Mouse (Mus musculus) urinary bladder, postnatal 25 days (tissue): ENCODE data around the gene Hint2.

Experiments
- DNase-seq: peaks from one replicate; pipeline ENCODE4 v3.0.0; 2022; ENCODE audit warnings: low spot score

Gene Hint2

DNA sequence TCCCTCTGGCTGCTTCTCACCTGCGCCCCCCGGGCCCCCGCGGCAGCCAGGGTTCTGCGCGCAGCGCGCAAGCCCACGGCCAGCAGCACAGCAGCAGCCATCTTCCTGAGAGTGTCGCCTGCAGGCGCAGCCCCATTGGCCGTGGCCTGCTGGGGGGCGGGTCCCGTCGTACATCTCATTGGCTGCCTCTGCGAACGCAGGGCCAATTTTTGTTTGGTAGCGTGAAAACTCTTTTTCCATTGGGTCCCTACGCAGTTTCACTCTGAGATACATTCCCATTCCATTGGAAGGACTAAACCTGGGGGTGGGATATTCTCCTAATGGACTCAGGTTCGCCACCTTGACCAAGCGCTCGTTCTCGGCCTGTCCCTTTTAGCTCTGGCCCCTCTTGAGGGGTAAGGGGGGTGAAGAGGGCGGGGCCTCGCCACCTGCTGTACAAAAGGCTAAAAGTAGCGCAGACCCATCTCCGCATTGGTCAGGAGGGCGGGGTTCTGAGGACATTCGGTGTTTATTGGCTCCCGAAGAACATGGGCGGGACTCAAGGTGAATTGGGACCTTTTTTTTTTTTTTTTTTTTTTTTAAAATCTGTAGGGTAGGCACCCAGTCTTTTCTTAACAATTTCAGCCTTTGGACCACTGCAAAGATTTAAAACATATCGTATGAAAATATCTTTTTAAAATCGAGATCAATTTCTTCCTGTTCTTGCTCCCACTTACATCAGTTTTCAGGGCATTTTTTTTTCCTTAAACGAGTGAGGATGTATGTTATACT lies at the start of gene Hint2:
Gene Hint2 (minus strand): TSS at position 128 of the 771 bp plus-strand sequence.
- DNase-seq: peak; percentile 83

DNA sequence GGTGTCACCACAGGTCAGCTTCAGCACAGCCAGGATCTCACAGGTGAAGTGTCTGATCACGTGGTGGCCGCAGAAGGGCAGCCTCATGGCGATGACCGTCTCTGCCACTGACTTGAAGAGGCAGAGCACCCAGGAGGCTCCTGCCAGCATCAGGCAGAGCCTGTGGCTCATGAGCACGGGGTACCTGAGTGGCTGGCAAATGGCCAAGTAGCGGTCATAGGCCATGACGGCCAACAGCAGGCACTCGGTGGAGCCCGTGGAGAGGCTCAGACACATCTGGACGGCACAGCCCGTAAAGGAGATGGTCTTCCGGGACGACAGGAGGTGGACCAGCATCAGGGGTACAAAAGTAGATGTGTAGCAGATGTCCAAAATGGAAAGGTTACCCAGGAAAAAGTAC lies 49.7 kb upstream of the Hint2 start:
- no peak for DNase-seq

- DNase-seq: no peak
These were observed 47.6 kb upstream of the Hint2 start for GRCm38 (mm10) chr4:43703851-43704250.

DNA sequence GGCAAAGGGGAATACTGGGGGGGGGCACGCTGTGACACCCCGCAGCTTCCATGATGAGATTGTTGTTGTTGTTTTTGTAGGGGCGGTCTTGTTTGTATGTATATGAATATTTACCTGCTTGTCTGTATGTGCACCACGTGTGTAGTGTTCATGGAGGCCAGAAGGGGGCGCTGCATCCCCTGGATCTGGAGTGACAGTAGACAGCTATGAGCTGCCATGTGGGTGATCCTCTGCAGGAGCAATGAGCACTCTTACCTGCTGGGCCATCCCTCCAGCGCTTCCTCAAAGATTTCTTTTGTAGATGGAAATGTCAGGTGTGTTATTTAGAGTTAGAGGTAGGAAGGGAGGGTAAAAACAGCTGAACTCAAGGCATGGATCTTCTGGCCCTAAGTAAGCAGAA lies 47.2 kb upstream of the Hint2 start:
- DNase-seq: no peak

DNA sequence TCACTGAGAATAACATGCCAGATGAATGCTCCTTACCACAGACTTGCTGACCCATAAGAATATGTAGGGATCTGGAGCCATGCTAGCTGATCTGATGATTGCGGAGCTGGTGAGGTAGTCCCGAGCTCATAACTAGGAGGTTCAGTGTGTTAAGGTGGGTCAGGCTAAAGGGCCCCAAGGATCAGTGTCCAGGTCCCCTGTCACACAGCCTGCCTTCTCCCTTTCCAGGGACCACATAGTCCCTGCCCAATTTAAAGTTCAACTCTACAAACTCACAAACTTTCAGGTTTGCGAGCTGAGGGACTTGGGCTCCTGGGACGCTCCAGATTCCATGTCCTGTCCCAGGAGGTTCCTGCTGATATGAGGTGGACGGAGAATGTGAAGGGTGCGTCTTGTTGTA lies 44.4 kb upstream of the Hint2 start, which contains the start of gene Olfr70:
Gene Olfr70 (minus strand): TSS at position 101 of the 400 bp plus-strand sequence.
- no peak for DNase-seq

GRCm38 (mm10) chr4:43696561-43696960 lies 40.3 kb upstream of the Hint2 start:
- no peak for DNase-seq

GRCm38 (mm10) chr4:43695249-43695671 lies 39.0 kb upstream of the Hint2 start:
- peak; percentile 50 for DNase-seq

- no peak for DNase-seq
These were observed 38.4 kb upstream of the Hint2 start for GRCm38 (mm10) chr4:43694439-43695248.

- peak; percentile 45 for DNase-seq
These were observed 37.6 kb upstream of the Hint2 start for GRCm38 (mm10) chr4:43693806-43694241.

GRCm38 (mm10) chr4:43691026-43691425 lies 34.8 kb upstream of the Hint2 start:
- DNase-seq: no peak

- DNase-seq: no peak
These were observed 33.8 kb upstream of the Hint2 start for GRCm38 (mm10) chr4:43690021-43690420.

DNA sequence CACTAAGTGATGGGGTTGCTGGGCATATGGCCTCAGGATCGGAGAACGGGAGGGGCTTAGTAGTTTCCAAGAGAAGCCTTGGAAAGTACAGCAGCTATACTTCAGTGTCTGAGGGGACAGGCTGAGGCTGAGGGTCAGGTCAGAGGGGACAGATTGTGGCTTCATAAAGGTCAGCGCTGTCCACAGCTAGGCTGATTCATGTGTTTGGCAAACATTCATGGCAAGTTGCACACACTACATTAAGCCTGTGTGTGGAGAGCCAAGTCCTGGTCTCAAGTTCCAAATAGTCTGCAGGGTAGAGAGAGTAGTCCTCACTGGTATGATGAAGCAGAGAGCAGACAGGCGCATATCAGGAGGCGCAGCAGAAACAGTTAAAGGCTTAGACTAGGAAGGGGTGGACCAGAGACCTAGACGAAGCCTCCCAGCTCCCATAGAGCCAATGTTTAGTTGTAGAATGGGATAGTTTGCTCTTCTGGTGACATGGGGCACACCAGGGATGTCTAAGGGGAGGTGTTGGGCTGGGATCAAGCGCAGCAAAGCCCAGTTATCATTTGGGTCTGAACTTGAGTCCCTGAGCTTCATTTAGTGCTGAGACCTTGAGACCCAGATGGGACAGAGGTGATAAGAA lies 23.3 kb upstream of the Hint2 start:
- no peak for DNase-seq

DNA sequence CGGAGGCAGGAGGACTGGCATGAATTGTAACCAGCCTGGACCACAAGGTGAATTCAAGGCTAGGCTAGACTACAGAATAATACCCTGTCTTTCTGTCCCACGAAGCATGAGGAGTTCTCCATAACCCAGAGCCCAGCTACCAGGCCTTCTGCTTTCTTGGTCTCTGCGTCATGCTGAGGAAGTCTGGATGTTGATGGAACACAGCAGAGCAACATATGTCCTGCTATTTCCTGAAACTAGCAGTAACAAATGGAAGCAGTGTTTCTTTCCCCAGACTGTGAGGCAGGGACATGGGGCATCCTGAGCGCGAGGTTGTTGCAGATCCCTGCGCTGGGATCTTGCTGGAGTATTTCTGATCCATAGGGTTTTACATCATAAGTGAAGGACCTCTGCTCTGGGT lies 22.3 kb upstream of the Hint2 start:
- DNase-seq: no peak

GRCm38 (mm10) chr4:43675608-43676007 lies 19.3 kb upstream of the Hint2 start:
- DNase-seq: no peak

- DNase-seq: no peak
These were observed 18.7 kb upstream of the Hint2 start for GRCm38 (mm10) chr4:43674974-43675373.

- no peak for DNase-seq
These were observed 17.4 kb upstream of the Hint2 start for GRCm38 (mm10) chr4:43673703-43674102.

- DNase-seq: peak; percentile 91
These were observed 15.8 kb upstream of the Hint2 start for GRCm38 (mm10) chr4:43672070-43672469.

- no peak for DNase-seq
These were observed 13.1 kb upstream of the Hint2 start for GRCm38 (mm10) chr4:43669428-43669794.

GRCm38 (mm10) chr4:43668782-43669427 lies 12.6 kb upstream of the Hint2 start, which contains the start of the genes Tmem8b and Fam221b:
Gene Tmem8b, plus strand, starts transcription at chr4:43668971.
Gene Fam221b, minus strand, starts transcription at chr4:43669145.
- peak; percentile 83 for DNase-seq

DNA sequence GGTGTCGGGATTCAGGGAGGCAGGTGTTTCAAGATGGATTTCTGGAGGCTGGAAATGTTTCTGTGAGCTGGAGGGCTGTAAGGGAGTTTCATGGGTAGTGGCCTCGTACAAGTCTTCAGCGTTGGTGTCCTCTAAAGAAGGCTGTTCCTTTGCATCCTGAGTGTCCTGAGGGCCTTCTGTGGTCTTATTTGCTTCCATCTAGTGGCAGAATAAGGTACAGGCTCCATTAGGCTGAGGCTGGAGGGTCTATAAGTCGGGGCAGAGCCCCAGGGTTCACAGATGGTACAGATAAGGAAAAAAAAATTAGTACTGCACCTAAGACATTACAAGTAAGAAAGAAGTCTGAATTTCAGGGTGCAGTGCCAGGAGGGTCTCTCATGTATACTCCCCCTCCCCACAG lies 10.1 kb upstream of the Hint2 start:
- no peak for DNase-seq

DNA sequence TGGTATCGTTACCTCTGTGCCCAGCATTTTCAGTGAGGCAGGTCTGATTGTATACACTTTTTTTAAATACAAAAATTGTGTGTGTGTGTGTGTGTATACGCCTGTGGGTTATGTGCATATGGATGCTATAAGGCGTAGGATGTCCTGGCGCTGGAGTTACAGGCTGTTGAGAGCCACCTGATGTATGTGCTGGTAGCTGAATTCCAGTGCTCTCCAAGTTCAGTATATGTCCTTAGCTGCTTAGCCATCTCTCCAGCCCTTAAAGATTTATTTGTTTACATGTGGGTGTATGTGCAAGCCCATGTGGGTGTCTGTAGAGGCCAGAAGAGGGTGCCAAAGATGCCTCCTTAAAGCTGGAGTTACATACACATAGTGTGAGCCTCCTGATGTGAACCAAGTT lies 880 bp upstream of the Hint2 start:
- no peak for DNase-seq
